Mouse (Mus musculus) small intestine, adult 2 months (tissue): ENCODE results near the gene Aire.

Experiments used
- CTCF ChIP-seq: fragments of 200-500 bp; IDR thresholded peaks from 2 replicates; pipeline ENCODE4 v1.5.1; 2012; ENCODE audit warnings: low read depth, mild to moderate bottlenecking, control low read depth, inconsistent platforms, low read length, moderate library complexity, mixed read lengths; ENCODE audit not compliant: insufficient replicate concordance, insufficient read length; ENCODE audit errors: extremely low read depth
- POLR2A ChIP-seq: fragments of 200-500 bp; IDR thresholded peaks from 2 replicates; pipeline ENCODE4 v1.6.1; 2012; ENCODE audit warnings: low read depth, mild to moderate bottlenecking, control low read depth, inconsistent platforms, low read length, moderate library complexity

GRCm38 (mm10) chr10:78054633-78055565 is 11.5 kb upstream of the Aire start:
- TF ChIP-seq CTCF: no peak
- TF ChIP-seq POLR2A: no peak
